Mouse (Mus musculus) myocyte (in vitro differentiated cells): ENCODE measurements around the gene Gm6899. TPM values are rescaled to one million over a fixed set of nuclear protein-coding genes. Genes with fewer than 3 reads are reported as not detected.
A peak's percentile ranks its signal among the peaks of the same experiment; 100 is the strongest.

Experiments
- H3K27me3 ChIP-seq: one replicate; pipeline ENCODE4 v1.6.1; 2011; ENCODE audit not compliant: control insufficient read depth, insufficient read depth, insufficient read length
- H3K36me3 ChIP-seq: one replicate; pipeline ENCODE4 v1.6.1; 2011; ENCODE audit not compliant: control insufficient read depth, insufficient read depth
- H3K4me2 ChIP-seq: one replicate; pipeline ENCODE4 v1.6.1; 2011; ENCODE audit warnings: low read depth, control low read depth
- H3K4me3 ChIP-seq: one replicate; pipeline ENCODE4 v1.5.1; 2011; ENCODE audit warnings: mild to moderate bottlenecking, control low read depth, moderate library complexity
- H3K79me2 ChIP-seq: one replicate; pipeline ENCODE4 v1.6.1; 2011; ENCODE audit not compliant: control insufficient read depth, insufficient read depth
- H3ac ChIP-seq: one replicate; pipeline ENCODE4 v1.6.1; 2011; ENCODE audit not compliant: control insufficient read depth, insufficient read length
- CEBPB ChIP-seq: IDR thresholded peaks from 2 replicates; pipeline ENCODE4 v1.6.1; 2011; ENCODE audit warnings: mild to moderate bottlenecking, moderate library complexity; ENCODE audit not compliant: poor library complexity, insufficient read depth, severe bottlenecking
- E2F4 ChIP-seq: IDR thresholded peaks from one replicate; pipeline ENCODE4 v1.6.1; 2011; ENCODE audit warnings: mild to moderate bottlenecking, control low read depth, moderate library complexity; ENCODE audit not compliant: insufficient read depth
- MAX ChIP-seq: IDR thresholded peaks from one replicate; pipeline ENCODE4 v1.6.1; 2011; ENCODE audit warnings: low read depth, mild to moderate bottlenecking, control low read depth
- MYOD1 ChIP-seq, 3 experiments: IDR thresholded peaks; one replicate each; pipeline ENCODE4 v1.6.1; 2011; ENCODE audit warnings: control low read depth in 2 of 3, low read depth in 2 of 3, mild to moderate bottlenecking in 2 of 3, moderate library complexity in 1 of 3; ENCODE audit not compliant: insufficient read length in 2 of 3, control insufficient read depth in 1 of 3
- MYOG ChIP-seq, 3 experiments: IDR thresholded peaks; one replicate each; pipeline ENCODE4 v1.6.1; 2011; ENCODE audit warnings: control low read depth in 2 of 3, low read depth in 2 of 3, mild to moderate bottlenecking in 2 of 3; ENCODE audit not compliant: insufficient read length in 2 of 3, control insufficient read depth in 1 of 3, insufficient read depth in 1 of 3
- POLR2A ChIP-seq: IDR thresholded peaks from one replicate; pipeline ENCODE4 v1.6.1; 2011; ENCODE audit warnings: low read depth, mild to moderate bottlenecking, control low read depth, moderate library complexity; ENCODE audit not compliant: insufficient read length
- POLR2AphosphoS2 ChIP-seq: IDR thresholded peaks from one replicate; pipeline ENCODE4 v1.6.1; 2011; ENCODE audit warnings: low read depth, control low read depth; ENCODE audit not compliant: insufficient read length
- REST ChIP-seq: IDR thresholded peaks from one replicate; pipeline ENCODE4 v1.6.1; 2011; ENCODE audit warnings: mild to moderate bottlenecking, control low read depth, moderate library complexity; ENCODE audit not compliant: insufficient read depth, insufficient read length
- SRF ChIP-seq: IDR thresholded peaks from one replicate; pipeline ENCODE4 v1.6.1; 2011; ENCODE audit warnings: low read depth; ENCODE audit not compliant: control insufficient read depth, insufficient read length
- TCF12 ChIP-seq: IDR thresholded peaks from one replicate; pipeline ENCODE4 v1.6.1; 2011; ENCODE audit warnings: mild to moderate bottlenecking, control low read depth; ENCODE audit not compliant: poor library complexity, insufficient read depth, severe bottlenecking
- TCF3 ChIP-seq: IDR thresholded peaks from one replicate; pipeline ENCODE4 v1.6.1; 2011; ENCODE audit warnings: low read depth, control low read depth; ENCODE audit not compliant: insufficient read length
- USF1 ChIP-seq: IDR thresholded peaks from one replicate; pipeline ENCODE4 v1.6.1; 2011; ENCODE audit warnings: low read depth, mild to moderate bottlenecking, control low read depth, moderate library complexity
- polyA plus RNA-seq: library from polyadenylated mRNA; unstranded; fragments of >200 nt; fragmentation: generic; extraction: Trizol; gene quantifications from one replicate; pipeline ENCODE4 v1.2.1, GENCODE M21; 2012; ENCODE audit warnings: missing spikeins

Gm6899 gene
- polyA plus RNA-seq, 1 experiment: not detected

GRCm38 (mm10) chr11:26608795-26609194 is 15.8 kb downstream of the Gm6899 start:
- no peaks in the 10 kb centered on the region for H3K27me3 ChIP-seq
- H3K79me2 ChIP-seq: no peaks in the 10 kb centered on the region
- H3ac ChIP-seq: no peak overlapping the region
- no peaks in the 10 kb centered on the region for H3K36me3 ChIP-seq
- TF ChIP-seq TCF3 (no peak), POLR2A (no peak), POLR2AphosphoS2 (no peak)
- no peak overlapping the region for H3K4me3 ChIP-seq
- no peak overlapping the region for H3K4me2 ChIP-seq

- H3K79me2 ChIP-seq: no peaks in the 10 kb centered on the region
- H3K27me3 ChIP-seq: no peaks in the 10 kb centered on the region
- H3ac ChIP-seq: no peak overlapping the region
- H3K4me3 ChIP-seq: no peak overlapping the region
- H3K36me3 ChIP-seq: no peaks in the 10 kb centered on the region
- no peak overlapping the region for H3K4me2 ChIP-seq
- TF ChIP-seq POLR2AphosphoS2 (no peak), MAX (no peak), MYOG (IDR thresholded peaks at IDR 0.05; ENCODE audit: control insufficient read depth in 1 of 3, insufficient read depth in 1 of 3, insufficient read length in 2 of 3, low read depth in 2 of 3) (no peak), SRF (no peak), TCF3 (no peak), CEBPB (no peak), POLR2A (no peak), MYOD1 (IDR thresholded peaks at IDR 0.05; ENCODE audit: control insufficient read depth in 1 of 3, insufficient read length in 2 of 3, low read depth in 2 of 3) (no peak), REST (no peak), TCF12 (no peak)
Measured at GRCm38 (mm10) chr11:26618475-26619223, 25.6 kb downstream of the Gm6899 start.

- H3K79me2 ChIP-seq: no peaks in the 10 kb centered on the region
- no peak overlapping the region for H3K4me2 ChIP-seq
- H3ac ChIP-seq: no peak overlapping the region
- TF ChIP-seq POLR2AphosphoS2 (no peak), MYOD1 (IDR thresholded peaks at IDR 0.05; ENCODE audit: control insufficient read depth in 1 of 3, insufficient read length in 2 of 3, low read depth in 2 of 3) (no peak), SRF (no peak), CEBPB (no peak), MAX (no peak), E2F4 (no peak), USF1 (no peak), TCF3 (no peak), MYOG (IDR thresholded peaks at IDR 0.05; ENCODE audit: control insufficient read depth in 1 of 3, insufficient read depth in 1 of 3, insufficient read length in 2 of 3, low read depth in 2 of 3) (no peak), TCF12 (no peak), REST (no peak)
- H3K36me3 ChIP-seq: no peaks in the 10 kb centered on the region
- H3K27me3 ChIP-seq: no peaks in the 10 kb centered on the region
- no peak overlapping the region for H3K4me3 ChIP-seq
Measured at GRCm38 (mm10) chr11:26622727-26623126, 29.7 kb downstream of the Gm6899 start.

DNA sequence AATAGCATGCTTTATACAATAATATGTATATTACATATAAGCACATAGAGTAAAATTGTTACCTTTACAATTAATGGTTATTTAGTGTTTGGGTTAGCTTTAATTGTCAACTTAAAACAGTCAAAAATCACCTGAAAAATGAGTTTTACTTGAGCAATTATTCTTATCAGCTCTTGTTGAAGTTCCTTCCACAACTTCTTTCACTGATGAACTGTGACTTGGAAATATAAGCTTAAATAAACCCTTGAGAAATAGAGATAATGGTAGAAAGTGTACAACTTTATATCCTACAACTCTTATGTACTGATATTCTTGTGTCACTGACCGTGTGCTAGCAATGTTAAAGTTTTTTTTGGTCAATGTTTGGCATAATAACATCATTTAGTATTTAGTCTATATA is 43.2 kb downstream of the Gm6899 start:
- H3K27me3 ChIP-seq: no peaks in the 10 kb centered on the region
- TF ChIP-seq MAX (no peak), MYOD1 (IDR thresholded peaks at IDR 0.05; ENCODE audit: control insufficient read depth in 1 of 3, insufficient read length in 2 of 3, low read depth in 2 of 3) (no peak), USF1 (no peak), SRF (no peak), POLR2A (no peak), CEBPB (no peak), MYOG (IDR thresholded peaks at IDR 0.05; ENCODE audit: control insufficient read depth in 1 of 3, insufficient read depth in 1 of 3, insufficient read length in 2 of 3, low read depth in 2 of 3) (no peak), TCF12 (no peak)
- H3K4me3 ChIP-seq: no peak overlapping the region
- H3K79me2 ChIP-seq: no peaks in the 10 kb centered on the region
- no peaks in the 10 kb centered on the region for H3K36me3 ChIP-seq
- no peak overlapping the region for H3ac ChIP-seq
- H3K4me2 ChIP-seq: no peak overlapping the region

DNA sequence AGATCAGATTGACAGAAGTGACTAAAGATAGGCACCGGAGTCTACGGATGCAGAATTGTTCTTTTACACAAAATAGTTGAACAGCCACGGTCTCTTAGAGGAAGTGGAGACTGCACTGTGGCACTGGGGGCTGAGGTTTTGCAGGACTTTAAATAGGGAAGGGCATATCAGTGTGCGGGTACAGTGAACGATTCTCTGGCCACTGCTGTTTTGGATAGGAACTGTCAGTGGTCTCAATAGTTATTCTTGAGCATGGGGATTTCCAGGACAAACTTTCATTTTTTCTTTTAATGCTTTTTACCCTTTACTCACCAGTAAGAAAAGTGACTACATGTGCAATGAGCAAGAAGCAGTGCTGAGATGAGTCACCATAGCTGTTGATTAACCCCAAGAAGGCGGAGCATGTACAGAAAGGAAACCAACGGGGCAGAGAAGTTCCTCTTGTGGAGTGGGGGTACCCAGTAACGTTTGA is 47.3 kb downstream of the Gm6899 start:
- TF ChIP-seq POLR2A: no peak
- no peak for TF ChIP-seq USF1
- H3K27me3 ChIP-seq: no peaks in the 10 kb centered on the region
- no peaks in the 10 kb centered on the region for H3K36me3 ChIP-seq
- H3K79me2 ChIP-seq: no peaks in the 10 kb centered on the region
- H3ac ChIP-seq: no peak overlapping the region
- H3K4me2 ChIP-seq: peak overlapping the region; percentile 30
- no peak overlapping the region for H3K4me3 ChIP-seq
